Mouse (Mus musculus): ENCODE data around the gene Aaas.

DNA sequence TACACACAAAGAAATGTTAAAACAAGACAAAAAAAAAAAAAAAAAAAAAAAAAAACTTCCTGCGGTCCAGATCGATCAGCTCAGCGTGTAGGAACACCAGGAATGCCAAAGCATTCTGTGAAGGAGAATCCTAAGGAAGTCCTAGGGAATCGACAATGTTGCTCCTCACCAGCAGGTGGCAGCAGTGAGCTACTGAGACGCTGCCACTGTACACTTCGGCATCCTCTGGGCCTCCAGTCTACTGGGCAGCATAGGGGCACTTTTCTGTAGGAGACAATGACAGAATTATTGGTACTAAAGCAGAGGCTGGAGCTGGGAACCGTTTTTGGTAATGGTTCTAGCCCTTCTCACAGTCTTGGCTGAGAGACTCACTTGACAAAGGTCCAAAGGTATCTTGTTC, 31.0 kb upstream of the Aaas start:
- no peak for TF ChIP-seq GATA1 (IDR thresholded peaks at IDR 0.05; ENCODE audit: low read length)
- no peak for TF ChIP-seq TAL1 (IDR thresholded peaks at IDR 0.05; ENCODE audit: low read length)

Measured in erythroblast, embryonic 14.5 days (primary cell).